Mouse (Mus musculus) lung, postnatal 0 days (tissue): ENCODE data around the gene Prep. TPM values are rescaled to one million over a fixed set of nuclear protein-coding genes. Genes with fewer than 3 reads are reported as not detected.

Experiments
- ATAC-seq: fragments of 200-750 bp; cut with Nextera tagmentation; 2 replicates; pipeline ENCODE4 v1.8.0; 2017; ENCODE audit warnings: moderate library complexity
- DNase-seq: peaks from one replicate; pipeline ENCODE4 v3.0.0-alpha.2; 2016; ENCODE audit warnings: low spot score
- H3K27ac ChIP-seq: fragments of 300-500 bp; sonication (generic); 2 replicates; pipeline ENCODE4 v1.5.1; 2014; ENCODE audit warnings: antibody characterized with exemption, mild to moderate bottlenecking, low read length, mixed read lengths
- H3K27me3 ChIP-seq: fragments of 300-500 bp; sonication (generic); replicated peaks from 2 replicates; pipeline ENCODE4 v1.6.1; 2014; ENCODE audit warnings: low read length, mixed read lengths; ENCODE audit not compliant: insufficient read depth
- H3K36me3 ChIP-seq: fragments of 300-500 bp; sonication (generic); 2 replicates; pipeline ENCODE4 v1.6.1; 2014; ENCODE audit warnings: low read length, mixed read lengths; ENCODE audit not compliant: insufficient read depth
- H3K4me1 ChIP-seq: fragments of 300-500 bp; sonication (generic); 2 replicates; pipeline ENCODE4 v1.6.1; 2014; ENCODE audit warnings: antibody characterized with exemption, low read depth, low read length, mixed read lengths; ENCODE audit not compliant: insufficient read depth
- H3K4me2 ChIP-seq: fragments of 300-500 bp; sonication (generic); replicated peaks from 2 replicates; pipeline ENCODE4 v1.6.1; 2014; ENCODE audit warnings: low read depth, mild to moderate bottlenecking, low read length, moderate library complexity, mixed read lengths
- H3K4me3 ChIP-seq: fragments of 300-500 bp; sonication (generic); 2 replicates; pipeline ENCODE4 v1.5.1; 2014; ENCODE audit warnings: low read depth, low read length
- H3K9ac ChIP-seq: fragments of 300-500 bp; sonication (generic); replicated peaks from 2 replicates; pipeline ENCODE4 v1.6.1; 2014; ENCODE audit warnings: low read depth, mild to moderate bottlenecking
- H3K9me3 ChIP-seq: fragments of 300-500 bp; sonication (generic); 2 replicates; pipeline ENCODE4 v1.6.1; 2016; ENCODE audit warnings: low read length, mixed read lengths
- CTCF ChIP-seq: IDR thresholded peaks from 2 replicates; pipeline ENCODE4 v1.5.1; 2016; ENCODE audit warnings: antibody characterized with exemption, mild to moderate bottlenecking
- EP300 ChIP-seq: IDR thresholded peaks from 2 replicates; pipeline ENCODE4 v1.6.1; 2016; ENCODE audit warnings: antibody characterized with exemption, mild to moderate bottlenecking, control low read depth
- WGBS: fragments of 180-500 bp; shearing (Covaris S2); extraction: QIAGEN DNeasy Blood & Tissue Kit; methylation state at CpG from one replicate; pipeline ENCODE4 v1.1.7; 2014; 5-methylcytosine and 5-hydroxymethylcytosine counted together
- polyA plus RNA-seq: library from polyadenylated mRNA; unstranded; fragments of >200 nt; fragmentation: Nextera tagmentation; extraction: Ambion mirVana; gene quantifications from 2 replicates; pipeline ENCODE4 v1.2.1, GENCODE M21; 2015

Prep gene
- polyA plus RNA-seq, 1 experiment from 2014 or later = 20.1 TPM

- peak; percentile 59; the same call in 1 of the 2 replicates for ATAC-seq
- peak; percentile 17 for DNase-seq
These were observed 113.8 kb downstream of the Prep start for GRCm38 (mm10) chr10:45180677-45181326.

GRCm38 (mm10) chr10:45181344-45181743 lies 114.3 kb downstream of the Prep start:
- peak; percentile 69 for DNase-seq

More at GRCm38 (mm10) chr10:45180677-45181326, 113.8 kb downstream of the Prep start:
- H3K4me2 ChIP-seq = no peak overlapping the region
- no peak; the same call in 1 of the 2 replicates for TF ChIP-seq EP300
- TF ChIP-seq CTCF = no peak
- no peaks in the 10 kb centered on the region for H3K36me3 ChIP-seq
- no peak overlapping the region for H3K9ac ChIP-seq
- no peaks in the 10 kb centered on the region for H3K4me1 ChIP-seq
- 59% methylated on average over 4 of the region's 4 CpGs for WGBS
- no peaks in the 10 kb centered on the region for H3K9me3 ChIP-seq
- no peaks in the 10 kb centered on the region for H3K27me3 ChIP-seq
- no peak overlapping the region for H3K4me3 ChIP-seq
- no peak overlapping the region for H3K27ac ChIP-seq

GRCm38 (mm10) chr10:45185457-45185856 lies 118.5 kb downstream of the Prep start:
- Histone ChIP-seq H3K4me2 (no peak overlapping the region), H3K4me1 (no peaks in the 10 kb centered on the region), H3K9me3 (no peaks in the 10 kb centered on the region), H3K9ac (no peak overlapping the region), H3K27ac (no peak overlapping the region), H3K36me3 (no peaks in the 10 kb centered on the region), H3K27me3 (no peaks in the 10 kb centered on the region), H3K4me3 (no peak overlapping the region)
- ATAC-seq (no peak), DNase-seq (no peak)
- WGBS = 86% methylated on average over 2 of the region's 2 CpGs
- TF ChIP-seq EP300 (no peak), CTCF (peak; percentile 9; the same call in 1 of the 2 replicates)

More at GRCm38 (mm10) chr10:45181344-45181743, 114.3 kb downstream of the Prep start:
- Histone ChIP-seq H3K4me3 (no peak overlapping the region), H3K27me3 (no peaks in the 10 kb centered on the region), H3K4me1 (no peaks in the 10 kb centered on the region), H3K27ac (no peak overlapping the region), H3K36me3 (no peaks in the 10 kb centered on the region), H3K9me3 (no peaks in the 10 kb centered on the region), H3K9ac (no peak overlapping the region), H3K4me2 (no peak overlapping the region)
- peak; percentile 83 for ATAC-seq
- WGBS = 38% methylated on average over 3 of the region's 3 CpGs
- TF ChIP-seq CTCF (no peak), EP300 (peak; percentile 79; the same call in 1 of the 2 replicates)

GRCm38 (mm10) chr10:45193330-45194310 lies 126.6 kb downstream of the Prep start:
- H3K36me3 ChIP-seq = no peaks in the 10 kb centered on the region
- H3K4me3 ChIP-seq = no peak overlapping the region
- no peaks in the 10 kb centered on the region for H3K9me3 ChIP-seq
- TF ChIP-seq CTCF = no peak
- TF ChIP-seq EP300 = no peak
- H3K4me2 ChIP-seq = no peak overlapping the region
- H3K4me1 ChIP-seq = no peaks in the 10 kb centered on the region
- no peak for DNase-seq
- no peak overlapping the region for H3K27ac ChIP-seq
- no peak for ATAC-seq
- WGBS = 69% methylated on average over 14 of the region's 14 CpGs
- no peak overlapping the region for H3K9ac ChIP-seq
- no peaks in the 10 kb centered on the region for H3K27me3 ChIP-seq

- ATAC-seq = no peak
- Histone ChIP-seq H3K4me3 (no peak overlapping the region), H3K36me3 (no peaks in the 10 kb centered on the region), H3K27me3 (no peaks in the 10 kb centered on the region), H3K9me3 (no peaks in the 10 kb centered on the region), H3K27ac (no peak overlapping the region), H3K4me2 (no peak overlapping the region), H3K9ac (no peak overlapping the region), H3K4me1 (no peaks in the 10 kb centered on the region)
- TF ChIP-seq EP300 = no peak
- TF ChIP-seq CTCF = no peak
- no peak for DNase-seq
- WGBS = 77% methylated on average over 5 of the region's 5 CpGs
These were observed 127.5 kb downstream of the Prep start for GRCm38 (mm10) chr10:45194531-45194930.

- DNase-seq = no peak
- no peak for ATAC-seq
- Histone ChIP-seq H3K27me3 (no peaks in the 10 kb centered on the region), H3K4me1 (no peaks in the 10 kb centered on the region), H3K9me3 (no peaks in the 10 kb centered on the region), H3K4me3 (no peak overlapping the region), H3K36me3 (no peaks in the 10 kb centered on the region), H3K9ac (no peak overlapping the region), H3K4me2 (no peak overlapping the region), H3K27ac (no peak overlapping the region)
- WGBS = 45% methylated on average over 1 of the region's 1 CpGs
- TF ChIP-seq EP300 (no peak), CTCF (no peak)
These were observed 137.6 kb downstream of the Prep start for GRCm38 (mm10) chr10:45204582-45204981.
